Mouse (Mus musculus): ENCODE results near the gene Cfdp1. TPM values are rescaled to one million over a fixed set of nuclear protein-coding genes. Genes with fewer than 3 reads are reported as not detected.

Gene Cfdp1
- polyA plus RNA-seq, 1 experiment from 2014 or later: 177 TPM

Other genes starting within 250 kb of the Cfdp1 start
- gene Ldhd, start 223.9 kb downstream of the Cfdp1 start, polyA plus RNA-seq (2014; fragmentation: Nextera tagmentation; extraction: Ambion mirVana): 0.66 and 0.96 TPM in 2 replicates
- gene Zfp1, start 210.9 kb downstream of the Cfdp1 start, polyA plus RNA-seq (2014; fragmentation: Nextera tagmentation; extraction: Ambion mirVana): 31.2 and 31.8 TPM in 2 replicates
- gene Ctrb1, start 163.3 kb downstream of the Cfdp1 start, polyA plus RNA-seq (2014; fragmentation: Nextera tagmentation; extraction: Ambion mirVana): not detected in 2 replicates
- 47.6 and 56.4 TPM in 2 replicates for gene Bcar1, start 110.5 kb downstream of the Cfdp1 start, polyA plus RNA-seq (2014; fragmentation: Nextera tagmentation; extraction: Ambion mirVana)
- 3.8 and 4.6 TPM in 2 replicates for gene Tmem170, start 22.5 kb upstream of the Cfdp1 start, polyA plus RNA-seq (2014; fragmentation: Nextera tagmentation; extraction: Ambion mirVana)
- 2.7 and 3.2 TPM in 2 replicates for gene Chst5, start 56.2 kb upstream of the Cfdp1 start, polyA plus RNA-seq (2014; fragmentation: Nextera tagmentation; extraction: Ambion mirVana)
- 14.8 and 15.6 TPM in 2 replicates for gene Tmem231, start 79.6 kb upstream of the Cfdp1 start, polyA plus RNA-seq (2014; fragmentation: Nextera tagmentation; extraction: Ambion mirVana)
- 486 and 487 TPM in 2 replicates for gene Gabarapl2, start 86.4 kb upstream of the Cfdp1 start, polyA plus RNA-seq (2014; fragmentation: Nextera tagmentation; extraction: Ambion mirVana)
- 7.2 and 8.5 TPM in 2 replicates for gene Adat1, start 138.0 kb upstream of the Cfdp1 start, polyA plus RNA-seq (2014; fragmentation: Nextera tagmentation; extraction: Ambion mirVana)
- 186 and 197 TPM in 2 replicates for gene Kars, start 157.0 kb upstream of the Cfdp1 start, polyA plus RNA-seq (2014; fragmentation: Nextera tagmentation; extraction: Ambion mirVana)
- 65.2 and 67.0 TPM in 2 replicates for gene Terf2ip, start 157.1 kb upstream of the Cfdp1 start, polyA plus RNA-seq (2014; fragmentation: Nextera tagmentation; extraction: Ambion mirVana)
- gene Gm6793, start 160.7 kb upstream of the Cfdp1 start, polyA plus RNA-seq (2014; fragmentation: Nextera tagmentation; extraction: Ambion mirVana): 0.23 and 1.7 TPM in 2 replicates

All from neural tube, embryonic 14.5 days (tissue).